Mouse (Mus musculus) hindbrain, embryonic 16.5 days (tissue): Measurements from ENCODE around the gene Map9. TPM values are rescaled to one million over a fixed set of nuclear protein-coding genes. Genes with fewer than 3 reads are reported as not detected.

Experiments used
- polyA plus RNA-seq: library from polyadenylated mRNA; unstranded; fragments of >200 nt; fragmentation: Nextera tagmentation; extraction: Ambion mirVana; gene quantifications from 2 replicates; pipeline ENCODE4 v1.2.1, GENCODE M21; 2015

Gene Map9
- polyA plus RNA-seq, 1 experiment from 2014 or later, result 122 TPM

Other genes starting within 250 kb of the Map9 start
- 29.3 and 30.0 TPM in 2 replicates for gene Gucy1a1, start 212.3 kb upstream of the Map9 start, polyA plus RNA-seq
- 4.0 TPM in 2 replicates for gene Npy2r, start 190.0 kb downstream of the Map9 start, polyA plus RNA-seq